ENCODE assay signal across 12 mouse cellular contexts in the genomic region with DNA sequence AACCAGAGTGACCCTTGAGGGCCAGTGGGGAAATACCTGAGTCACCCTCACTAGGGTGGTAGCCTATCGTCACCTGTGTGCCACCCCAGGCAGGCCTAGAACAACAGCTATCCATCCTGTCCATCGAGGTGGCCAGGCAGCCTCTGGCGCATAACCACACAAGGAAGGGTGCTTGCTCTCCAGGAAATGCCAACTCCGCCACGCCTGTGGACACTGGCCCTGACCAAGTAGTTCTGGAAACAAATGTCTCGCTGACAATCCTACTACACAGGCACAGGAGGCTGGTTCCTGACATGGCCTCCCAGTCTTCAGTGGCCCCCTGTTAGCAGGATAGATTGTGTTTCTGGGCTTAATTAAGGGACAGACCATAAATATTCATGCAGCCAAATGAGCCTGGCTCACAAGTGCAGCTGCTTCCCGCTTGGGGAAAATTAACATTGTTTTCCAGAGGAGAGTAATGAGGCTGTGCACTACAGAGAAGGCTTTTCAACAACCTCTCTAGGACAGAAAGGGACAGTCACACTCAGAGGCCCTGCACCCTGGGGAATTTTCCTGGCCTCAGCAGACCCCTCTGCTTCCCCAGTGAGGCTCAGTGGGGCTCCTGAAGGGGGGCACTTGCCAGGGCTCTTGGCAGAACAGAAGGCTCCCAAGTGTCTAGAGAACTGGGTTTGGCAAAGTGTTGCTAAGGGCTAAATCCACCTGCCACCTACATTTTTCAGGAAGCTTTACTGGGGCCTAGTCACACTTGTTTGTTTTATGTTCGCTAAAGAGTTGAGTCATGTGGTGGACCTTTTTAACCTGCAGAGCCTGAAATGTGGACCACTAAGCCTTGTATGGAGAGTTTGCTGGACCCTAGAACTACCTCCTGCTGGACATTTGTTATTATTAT.
DNase-seq lines count a peak whose midpoint lies in the region; ATAC-seq and TF ChIP-seq lines count a peak whose summit lies in the region.
"Had no signal": no experiment of that assay in that cellular context is flagged by ENCODE, and none has a peak within 500 bp of the region (broad histone marks: within the 10 kb centered on the region; RNA-seq: fewer than 3 reads in every experiment).

No protein-coding gene starts in this region.

- 42% methylated on average over 8 of the region's 8 CpGs for WGBS in kidney, embryonic 16.5 days
- WGBS in kidney, adult 2 months: 48% methylated on average over 8 of the region's 8 CpGs
- WGBS in hindbrain, embryonic 10.5 days: 77% methylated on average over 8 of the region's 8 CpGs
- WGBS in midbrain, embryonic 13.5 days: 60% methylated on average over 8 of the region's 8 CpGs

- H3K27me3 ChIP-seq in kidney, embryonic 16.5 days (ENCODE audit: insufficient read depth, low read length): no peaks in the 10 kb centered on the region
- no peaks in the 10 kb centered on the region for H3K27me3 ChIP-seq in kidney, adult 2 months (replicated peaks; ENCODE audit: control insufficient read depth, insufficient read depth, low read length)
- H3K27me3 ChIP-seq in hindbrain, embryonic 10.5 days (ENCODE audit: insufficient read depth, poor library complexity, severe bottlenecking): peaks cover 50% of the 10 kb centered on the region
- no peaks in the 10 kb centered on the region for H3K27me3 ChIP-seq in midbrain, embryonic 13.5 days

- H3K4me2 ChIP-seq in kidney, embryonic 16.5 days (replicated peaks; ENCODE audit: low read depth, low read length): no peak overlapping the region
- no peak overlapping the region for H3K4me2 ChIP-seq in midbrain, embryonic 13.5 days (replicated peaks)
- H3K4me2 ChIP-seq: heart, embryonic 12.5 days had no signal

- no peaks in the 10 kb centered on the region for H3K9me3 ChIP-seq in kidney, embryonic 16.5 days (ENCODE audit: low read length)
- H3K9me3 ChIP-seq in hindbrain, embryonic 10.5 days: no peaks in the 10 kb centered on the region
- H3K9me3 ChIP-seq in midbrain, embryonic 13.5 days: no peaks in the 10 kb centered on the region
- H3K9me3 ChIP-seq: heart, embryonic 12.5 days had no signal

- H3K36me3 ChIP-seq in kidney, embryonic 16.5 days (ENCODE audit: insufficient read depth, low read length): no peaks in the 10 kb centered on the region
- no peaks in the 10 kb centered on the region for H3K36me3 ChIP-seq in kidney, adult 2 months (ENCODE audit: control insufficient read depth, insufficient read depth, low read length)
- no peaks in the 10 kb centered on the region for H3K36me3 ChIP-seq in hindbrain, embryonic 10.5 days
- H3K36me3 ChIP-seq in midbrain, embryonic 13.5 days: no peaks in the 10 kb centered on the region
- H3K36me3 ChIP-seq: heart, embryonic 12.5 days had no signal

- H3K27ac ChIP-seq in kidney, embryonic 16.5 days (ENCODE audit: low read length): peak overlapping the region; percentile 48
- no peak overlapping the region for H3K27ac ChIP-seq in kidney, adult 2 months (ENCODE audit: insufficient read depth, low read depth, low read length)
- H3K27ac ChIP-seq in hindbrain, embryonic 10.5 days: peak overlapping the region; percentile 23; the same call in 1 of the 2 replicates
- H3K27ac ChIP-seq in midbrain, embryonic 13.5 days: peak overlapping the region; percentile 70
- H3K27ac ChIP-seq: macrophage had no signal

- DNase-seq in kidney, adult 2 months: no peak
- peak; percentile 94 for DNase-seq in brain, embryonic 14.5 days (ENCODE audit: low read depth)
- DNase-seq in hindbrain, embryonic 10.5 days (ENCODE audit: low spot score): no peak
- DNase-seq in thymus, postnatal 36 days: no peak
- DNase-seq in embryo, embryonic 9.5 days (ENCODE audit: extremely low spot score): no peak
- no peak for DNase-seq in gastrocnemius, postnatal 25 days
- DNase-seq: cerebellum, postnatal 14 days; kidney, adult 9 months had no signal

- H3K9ac ChIP-seq in kidney, embryonic 16.5 days (replicated peaks; ENCODE audit: low read length): no peak overlapping the region
- H3K9ac ChIP-seq in midbrain, embryonic 13.5 days (replicated peaks): no peak overlapping the region
- H3K9ac ChIP-seq: heart, embryonic 12.5 days had no signal

- H3K4me1 ChIP-seq in kidney, embryonic 16.5 days (ENCODE audit: insufficient read depth, low read length): peaks cover 41% of the 10 kb centered on the region
- H3K4me1 ChIP-seq in kidney, adult 2 months (ENCODE audit: control insufficient read depth, insufficient read depth, low read length): peaks cover 3% of the 10 kb centered on the region; the same call in 1 of the 2 replicates
- peaks cover 26% of the 10 kb centered on the region for H3K4me1 ChIP-seq in hindbrain, embryonic 10.5 days (replicated peaks)
- peaks cover 14% of the 10 kb centered on the region for H3K4me1 ChIP-seq in midbrain, embryonic 13.5 days (replicated peaks)

- peak; percentile 26; the same call in 1 of the 2 replicates for ATAC-seq in kidney, embryonic 16.5 days (ENCODE audit: low FRiP score, low TSS enrichment)
- peak; percentile 89 for ATAC-seq in midbrain, embryonic 13.5 days

- no peak overlapping the region for H3K4me3 ChIP-seq in kidney, embryonic 16.5 days (ENCODE audit: low read length)
- H3K4me3 ChIP-seq in kidney, adult 2 months (ENCODE audit: insufficient read depth, low read depth, low read length): no peak overlapping the region
- no peak overlapping the region for H3K4me3 ChIP-seq in hindbrain, embryonic 10.5 days
- H3K4me3 ChIP-seq in midbrain, embryonic 13.5 days (replicated peaks): no peak overlapping the region
- H3K4me3 ChIP-seq: heart, embryonic 12.5 days had no signal

- TF ChIP-seq POLR2A in kidney, adult 2 months (IDR thresholded peaks at IDR 0.05; ENCODE audit: low read depth, low read length): no peak
- TF ChIP-seq POLR2A in brain, embryonic 14.5 days (IDR thresholded peaks at IDR 0.05; ENCODE audit: borderline replicate concordance, extremely low read depth, insufficient read depth, insufficient read length, poor library complexity, severe bottlenecking): no peak

- no peak for TF ChIP-seq CTCF in kidney, adult 2 months (conservative IDR thresholded peaks at IDR 0.05; ENCODE audit: insufficient read depth, insufficient read length, low read depth, low read length)
- no peak for TF ChIP-seq CTCF in brain, embryonic 14.5 days (IDR thresholded peaks at IDR 0.05; ENCODE audit: borderline replicate concordance, extremely low read depth, insufficient read depth, insufficient read length)
